Mouse (Mus musculus) erythroblast, embryonic 14.5 days (primary cell): Measurements from ENCODE around the gene Igsf9.

Source experiments
- GATA1 ChIP-seq: IDR thresholded peaks from 2 replicates; pipeline ENCODE4 v1.6.1; 2012; ENCODE audit warnings: low read length, inconsistent platforms, mixed read lengths
- TAL1 ChIP-seq: IDR thresholded peaks from 3 replicates; pipeline ENCODE4 v1.6.1; 2012; ENCODE audit warnings: low read length, inconsistent platforms, mixed read lengths

- TF ChIP-seq GATA1 (no peak), TAL1 (no peak)
Measured at GRCm38 (mm10) chr1:172450848-172451470, 30.6 kb upstream of the Igsf9 start.
